Mouse (Mus musculus) adrenal gland, adult (tissue): ENCODE measurements around the gene Jtb.

Experiments
- DNase-seq, 2 experiments: peaks; one replicate each; pipeline ENCODE4 v3.0.0; 2022 to 2023; ENCODE audit warnings: low spot score in 1 of 2; ENCODE audit not compliant: inconsistent age in 2 of 2

Gene Jtb

GRCm38 (mm10) chr3:90231507-90232333 lies at the start of gene Jtb:
TSS of gene Jtb (plus strand) at chr3:90231597.
- peak; percentile 96 to 97 for DNase-seq

GRCm38 (mm10) chr3:90183581-90183980 lies 47.8 kb upstream of the Jtb start:
- DNase-seq: peak; percentile 27 to 67

GRCm38 (mm10) chr3:90190859-90191510 lies 40.4 kb upstream of the Jtb start:
- no peak for DNase-seq

GRCm38 (mm10) chr3:90194759-90195158 lies 36.6 kb upstream of the Jtb start:
- DNase-seq: no peak

- DNase-seq: peak in 1 of 2 experiments; percentile 80
These were observed 35.8 kb upstream of the Jtb start for GRCm38 (mm10) chr3:90195644-90196043.

GRCm38 (mm10) chr3:90197548-90197947 lies 33.8 kb upstream of the Jtb start:
- DNase-seq: no peak

- DNase-seq: no peak
These were observed 28.5 kb upstream of the Jtb start for GRCm38 (mm10) chr3:90202884-90203283.

GRCm38 (mm10) chr3:90203619-90204018 lies 27.8 kb upstream of the Jtb start:
- no peak for DNase-seq

- DNase-seq: no peak
These were observed 26.8 kb upstream of the Jtb start for GRCm38 (mm10) chr3:90204582-90204981.

GRCm38 (mm10) chr3:90208662-90209061 lies 22.7 kb upstream of the Jtb start:
- peak; percentile 37 to 55 for DNase-seq

GRCm38 (mm10) chr3:90209908-90210566 lies 21.4 kb upstream of the Jtb start:
- no peak for DNase-seq

GRCm38 (mm10) chr3:90211475-90212398 lies 19.7 kb upstream of the Jtb start:
- peak in 1 of 2 experiments; percentile 55 for DNase-seq

- peak in 1 of 2 experiments; percentile 64 for DNase-seq
These were observed 18.7 kb upstream of the Jtb start for GRCm38 (mm10) chr3:90212723-90213122.

- peak; percentile 92 to 99 for DNase-seq
These were observed 18.0 kb upstream of the Jtb start, which contains the start of the genes Rps27 and Rab13 for GRCm38 (mm10) chr3:90213377-90213866. TSS of gene Rps27 (minus strand) at chr3:90213651. TSS of gene Rab13 (plus strand) at chr3:90213695.

GRCm38 (mm10) chr3:90213956-90214684 lies 17.3 kb upstream of the Jtb start:
- peak; percentile 51 to 80 for DNase-seq

GRCm38 (mm10) chr3:90215825-90216380 lies 15.5 kb upstream of the Jtb start:
- peak in 1 of 2 experiments; percentile 54 for DNase-seq

GRCm38 (mm10) chr3:90220088-90220487 lies 11.3 kb upstream of the Jtb start:
- DNase-seq: peak; percentile 64 to 88

GRCm38 (mm10) chr3:90220531-90220951 lies 10.9 kb upstream of the Jtb start:
- DNase-seq: peak; percentile 89 to 96

GRCm38 (mm10) chr3:90221123-90221522 lies 10.3 kb upstream of the Jtb start:
- DNase-seq: peak in 1 of 2 experiments; percentile 60
